Mouse (Mus musculus) liver, embryonic 16.5 days (tissue): Measurements from ENCODE around the gene Adgrv1. TPM values are rescaled to one million over a fixed set of nuclear protein-coding genes. Genes with fewer than 3 reads are reported as not detected.

Experiments
- ATAC-seq: fragments of 200-750 bp; cut with Nextera tagmentation; 2 replicates; pipeline ENCODE4 v1.8.0; 2017; ENCODE audit warnings: low read depth, mild to moderate bottlenecking, moderate number of reproducible peaks, moderate library complexity
- H3K27ac ChIP-seq: fragments of 300-500 bp; sonication (generic); 2 replicates; pipeline ENCODE4 v1.5.1; 2014; ENCODE audit warnings: mild to moderate bottlenecking, low read length
- H3K27me3 ChIP-seq: fragments of 300-500 bp; sonication (generic); 2 replicates; pipeline ENCODE4 v1.6.1; 2014; ENCODE audit warnings: low read depth, low read length, mixed read lengths; ENCODE audit not compliant: control insufficient read depth, insufficient read depth
- H3K36me3 ChIP-seq: fragments of 300-500 bp; sonication (generic); 2 replicates; pipeline ENCODE4 v1.6.1; 2014; ENCODE audit warnings: mild to moderate bottlenecking; ENCODE audit not compliant: control insufficient read depth, insufficient read depth
- H3K4me1 ChIP-seq: fragments of 300-500 bp; sonication (generic); 2 replicates; pipeline ENCODE4 v1.6.1; 2014; ENCODE audit warnings: low read depth, low read length, mixed read lengths; ENCODE audit not compliant: control insufficient read depth
- H3K4me2 ChIP-seq: fragments of 300-500 bp; sonication (generic); 2 replicates; pipeline ENCODE4 v1.6.1; 2014; ENCODE audit warnings: low read depth, low read length, mixed read lengths
- H3K4me3 ChIP-seq: fragments of 300-500 bp; sonication (generic); 2 replicates; pipeline ENCODE4 v1.5.1; 2014; ENCODE audit warnings: low read depth, mild to moderate bottlenecking, low read length
- H3K9ac ChIP-seq: fragments of 300-500 bp; sonication (generic); 2 replicates; pipeline ENCODE4 v1.6.1; 2014; ENCODE audit warnings: low read depth, low read length
- H3K9me3 ChIP-seq: fragments of 300-500 bp; sonication (generic); replicated peaks from 2 replicates; pipeline ENCODE4 v1.6.1; 2016; ENCODE audit warnings: low read length; ENCODE audit not compliant: control insufficient read depth
- WGBS: fragments of 180-500 bp; shearing (Covaris S2); extraction: QIAGEN DNeasy Blood & Tissue Kit; methylation state at CpG from one replicate; pipeline ENCODE4 v1.1.7; 2014; ENCODE audit not compliant: insufficient replicate concordance; 5-methylcytosine and 5-hydroxymethylcytosine counted together
- polyA plus RNA-seq: library from polyadenylated mRNA; unstranded; fragments of >200 nt; fragmentation: Nextera tagmentation; extraction: Ambion mirVana; gene quantifications from 2 replicates; pipeline ENCODE4 v1.2.1, GENCODE M21; 2015

Adgrv1 gene
- polyA plus RNA-seq, 1 experiment from 2014 or later, result 0.17 TPM

- H3K9ac ChIP-seq, result no peak overlapping the region
- H3K27ac ChIP-seq, result no peak overlapping the region
- 53% methylated on average over 4 of the region's 4 CpGs for WGBS
- no peaks in the 10 kb centered on the region for H3K4me1 ChIP-seq
- no peaks in the 10 kb centered on the region for H3K36me3 ChIP-seq
- no peaks in the 10 kb centered on the region for H3K9me3 ChIP-seq
- no peaks in the 10 kb centered on the region for H3K27me3 ChIP-seq
- H3K4me3 ChIP-seq, result no peak overlapping the region
- no peak overlapping the region for H3K4me2 ChIP-seq
- ATAC-seq, result no peak
Measured at GRCm38 (mm10) chr13:81316581-81316980, 316.4 kb downstream of the Adgrv1 start.

GRCm38 (mm10) chr13:81314306-81315120, 318.4 kb downstream of the Adgrv1 start:
- H3K4me2 ChIP-seq, result no peak overlapping the region
- H3K36me3 ChIP-seq, result no peaks in the 10 kb centered on the region
- H3K4me3 ChIP-seq, result no peak overlapping the region
- H3K27me3 ChIP-seq, result no peaks in the 10 kb centered on the region
- H3K4me1 ChIP-seq, result no peaks in the 10 kb centered on the region
- ATAC-seq, result no peak
- WGBS, result 54% methylated on average over 7 of the region's 7 CpGs
- H3K9me3 ChIP-seq, result no peaks in the 10 kb centered on the region
- no peak overlapping the region for H3K27ac ChIP-seq
- H3K9ac ChIP-seq, result no peak overlapping the region

- no peak for ATAC-seq
- H3K27ac ChIP-seq, result no peak overlapping the region
- no peaks in the 10 kb centered on the region for H3K4me1 ChIP-seq
- H3K9ac ChIP-seq, result no peak overlapping the region
- no peak overlapping the region for H3K4me2 ChIP-seq
- H3K27me3 ChIP-seq, result no peaks in the 10 kb centered on the region
- H3K36me3 ChIP-seq, result no peaks in the 10 kb centered on the region
- H3K9me3 ChIP-seq, result no peaks in the 10 kb centered on the region
- WGBS, result 38% methylated on average over 5 of the region's 5 CpGs
- H3K4me3 ChIP-seq, result no peak overlapping the region
Measured at GRCm38 (mm10) chr13:81312148-81312547, 320.8 kb downstream of the Adgrv1 start.

GRCm38 (mm10) chr13:81300851-81301250, 332.1 kb downstream of the Adgrv1 start:
- Histone ChIP-seq H3K27me3 (no peaks in the 10 kb centered on the region), H3K9me3 (no peaks in the 10 kb centered on the region), H3K4me2 (no peak overlapping the region), H3K4me3 (no peak overlapping the region), H3K27ac (no peak overlapping the region), H3K9ac (no peak overlapping the region), H3K4me1 (no peaks in the 10 kb centered on the region), H3K36me3 (no peaks in the 10 kb centered on the region)
- ATAC-seq, result no peak
- WGBS, result 49% methylated on average over 1 of the region's 1 CpGs

- Histone ChIP-seq H3K36me3 (no peaks in the 10 kb centered on the region), H3K4me3 (no peak overlapping the region), H3K4me1 (no peaks in the 10 kb centered on the region), H3K4me2 (no peak overlapping the region), H3K9ac (no peak overlapping the region), H3K27ac (no peak overlapping the region), H3K9me3 (no peaks in the 10 kb centered on the region), H3K27me3 (no peaks in the 10 kb centered on the region)
- ATAC-seq, result no peak
- WGBS, result 44% methylated on average over 1 of the region's 1 CpGs
Measured at GRCm38 (mm10) chr13:81294106-81294505, 338.8 kb downstream of the Adgrv1 start.

- no peak overlapping the region for H3K4me2 ChIP-seq
- 64% methylated on average over 6 of the region's 6 CpGs for WGBS
- no peak overlapping the region for H3K9ac ChIP-seq
- H3K27ac ChIP-seq, result no peak overlapping the region
- H3K4me1 ChIP-seq, result no peaks in the 10 kb centered on the region
- no peaks in the 10 kb centered on the region for H3K27me3 ChIP-seq
- H3K9me3 ChIP-seq, result no peaks in the 10 kb centered on the region
- H3K36me3 ChIP-seq, result no peaks in the 10 kb centered on the region
- no peak for ATAC-seq
- no peak overlapping the region for H3K4me3 ChIP-seq
Measured at GRCm38 (mm10) chr13:81282193-81282592, 350.8 kb downstream of the Adgrv1 start.

GRCm38 (mm10) chr13:81280650-81281229, 352.2 kb downstream of the Adgrv1 start:
- WGBS, result 79% methylated on average over 1 of the region's 1 CpGs
- H3K36me3 ChIP-seq, result no peaks in the 10 kb centered on the region
- H3K4me2 ChIP-seq, result no peak overlapping the region
- no peak overlapping the region for H3K9ac ChIP-seq
- ATAC-seq, result no peak
- H3K4me1 ChIP-seq, result no peaks in the 10 kb centered on the region
- no peak overlapping the region for H3K4me3 ChIP-seq
- no peak overlapping the region for H3K27ac ChIP-seq
- no peaks in the 10 kb centered on the region for H3K27me3 ChIP-seq
- no peaks in the 10 kb centered on the region for H3K9me3 ChIP-seq

GRCm38 (mm10) chr13:81279351-81279736, 353.6 kb downstream of the Adgrv1 start:
- Histone ChIP-seq H3K9me3 (no peaks in the 10 kb centered on the region), H3K27ac (no peak overlapping the region)
- ATAC-seq, result no peak

GRCm38 (mm10) chr13:81278669-81279350, 354.1 kb downstream of the Adgrv1 start:
- 53% methylated on average over 2 of the region's 2 CpGs for WGBS
- Histone ChIP-seq H3K36me3 (no peaks in the 10 kb centered on the region), H3K27ac (no peak overlapping the region), H3K27me3 (no peaks in the 10 kb centered on the region), H3K4me2 (no peak overlapping the region), H3K4me1 (no peaks in the 10 kb centered on the region), H3K9ac (no peak overlapping the region), H3K4me3 (no peak overlapping the region), H3K9me3 (no peaks in the 10 kb centered on the region)
- no peak for ATAC-seq

More at GRCm38 (mm10) chr13:81279351-81279736, 353.6 kb downstream of the Adgrv1 start:
- H3K9ac ChIP-seq, result no peak overlapping the region
- WGBS, result 57% methylated on average over 5 of the region's 5 CpGs
- H3K4me3 ChIP-seq, result no peak overlapping the region
- H3K36me3 ChIP-seq, result no peaks in the 10 kb centered on the region
- no peak overlapping the region for H3K4me2 ChIP-seq
- H3K4me1 ChIP-seq, result no peaks in the 10 kb centered on the region
- H3K27me3 ChIP-seq, result no peaks in the 10 kb centered on the region
